Mouse (Mus musculus) limb, embryonic 10.5 days (tissue): ENCODE data around the gene Sgsm3. TPM values are rescaled to one million over a fixed set of nuclear protein-coding genes. Genes with fewer than 3 reads are reported as not detected.

ENCODE experiments used
- DNase-seq: peaks from one replicate; pipeline ENCODE4 v3.0.0-alpha.2; 2017; ENCODE audit warnings: low spot score
- H3K27ac ChIP-seq: fragments of 300-500 bp; sonication (generic); 2 replicates; pipeline ENCODE4 v1.5.1; 2016; ENCODE audit warnings: mild to moderate bottlenecking
- H3K27me3 ChIP-seq: fragments of 300-500 bp; sonication (generic); 2 replicates; pipeline ENCODE4 v1.6.1; 2016; ENCODE audit warnings: low read depth, mild to moderate bottlenecking; ENCODE audit not compliant: poor library complexity, severe bottlenecking
- H3K36me3 ChIP-seq: fragments of 300-500 bp; sonication (generic); 2 replicates; pipeline ENCODE4 v1.6.1; 2016; ENCODE audit warnings: mild to moderate bottlenecking, moderate library complexity
- H3K4me1 ChIP-seq: fragments of 300-500 bp; sonication (generic); 2 replicates; pipeline ENCODE4 v1.6.1; 2016
- H3K4me3 ChIP-seq: fragments of 300-500 bp; sonication (generic); 2 replicates; pipeline ENCODE4 v1.5.1; 2016; ENCODE audit warnings: mild to moderate bottlenecking, moderate library complexity
- H3K9me3 ChIP-seq: fragments of 300-500 bp; sonication (generic); replicated peaks from 2 replicates; pipeline ENCODE4 v1.6.1; 2016; ENCODE audit warnings: mild to moderate bottlenecking
- whole genome bisulfite sequencing: fragments of 180-500 bp; shearing (Covaris S2); methylation state at CpG from one replicate; pipeline ENCODE4 v1.1.7; 2016; 5-methylcytosine and 5-hydroxymethylcytosine counted together
- polyA plus RNA-seq: library from polyadenylated mRNA; unstranded; fragments of >200 nt; fragmentation: Nextera tagmentation; extraction: Ambion mirVana; gene quantifications from 2 replicates; pipeline ENCODE4 v1.2.1, GENCODE M21; 2016

Sgsm3 gene
- polyA plus RNA-seq, 1 experiment from 2014 or later, result 29.1 TPM

DNA sequence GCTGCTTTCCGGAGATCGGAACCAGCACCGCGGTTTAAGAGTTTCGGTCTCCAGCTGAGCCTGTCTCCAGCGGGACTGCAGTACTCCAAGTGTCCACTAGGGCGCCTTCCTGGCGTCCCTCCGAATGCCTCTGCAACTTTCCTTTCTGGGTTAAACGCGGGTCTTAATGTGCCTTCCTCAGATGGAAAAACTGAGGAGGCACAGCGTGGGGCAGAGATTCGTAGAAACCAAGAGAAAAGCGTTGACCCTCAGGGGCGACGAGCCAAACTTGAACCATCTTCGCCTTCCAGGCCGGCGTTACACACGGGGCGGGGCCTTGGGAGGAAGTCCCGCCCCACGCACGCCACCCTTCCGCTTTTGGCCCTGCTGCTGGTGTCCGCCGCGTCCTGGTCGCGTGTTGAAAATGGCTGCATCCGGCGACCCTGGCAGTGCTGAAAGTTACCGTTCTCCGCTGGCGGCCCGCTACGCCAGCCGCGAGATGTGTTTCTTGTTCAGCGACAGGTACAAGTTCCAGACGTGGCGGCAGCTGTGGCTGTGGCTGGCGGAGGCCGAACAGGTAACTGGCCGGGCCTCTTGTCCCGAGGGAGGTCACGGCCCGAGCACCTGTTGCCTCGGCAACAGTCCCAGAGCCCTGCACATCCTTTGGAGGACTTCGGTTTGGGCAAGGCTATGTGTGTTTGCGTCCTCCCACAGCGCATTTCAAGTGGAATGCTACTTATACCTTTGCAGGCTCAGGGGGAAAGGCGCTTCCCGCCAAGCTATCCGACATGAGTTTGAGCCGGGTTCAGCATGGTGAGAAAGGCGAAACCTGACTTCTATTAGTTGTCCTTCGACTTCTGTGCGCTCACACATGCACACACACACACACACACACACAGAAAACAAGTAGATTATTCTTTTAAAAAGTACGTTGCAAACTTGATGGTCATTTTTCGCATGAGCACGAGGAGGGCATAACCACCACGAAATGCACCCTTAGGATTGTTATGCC lies 29.1 kb upstream of the Sgsm3 start, which contains the start of gene Adsl:
Gene Adsl, plus strand, starts transcription at position 346 of the 991 bp plus-strand sequence.
- Histone ChIP-seq H3K4me3 (peak within 1 kb of the TSS; percentile 85), H3K36me3 (peaks cover 32% of the 10 kb centered on the region), H3K27ac (peak within 1 kb of the TSS; percentile 87), H3K9me3 (no peaks in the 10 kb centered on the region), H3K4me1 (peaks cover 14% of the 10 kb centered on the region), H3K27me3 (no peaks in the 10 kb centered on the region)
- under 1% methylated on average over 63 of the region's 63 CpGs for WGBS
- peak; percentile 94 for DNase-seq

DNA sequence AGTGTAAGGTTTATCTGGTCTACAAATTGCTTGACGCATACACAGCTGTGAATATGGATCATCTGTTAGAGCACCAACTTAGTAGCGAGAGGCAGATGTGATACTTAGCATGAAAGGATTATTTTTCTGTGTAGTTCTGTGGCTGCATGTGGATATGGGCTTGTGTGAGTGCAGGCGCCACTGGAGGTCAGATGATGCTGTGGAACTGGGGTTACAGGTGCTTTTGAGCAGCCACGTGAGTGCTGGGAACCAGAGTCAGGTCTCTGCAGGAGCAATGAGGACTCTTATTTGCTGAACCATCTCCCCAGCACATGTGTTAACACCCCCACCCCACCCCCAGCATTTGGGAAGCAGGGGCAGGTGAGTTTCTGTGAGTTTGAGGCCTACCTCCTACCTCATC lies 28.1 kb upstream of the Sgsm3 start:
- Histone ChIP-seq H3K27ac (peak overlapping the region; percentile 87), H3K9me3 (no peaks in the 10 kb centered on the region), H3K27me3 (no peaks in the 10 kb centered on the region), H3K4me1 (peaks cover 14% of the 10 kb centered on the region), H3K36me3 (peaks cover 42% of the 10 kb centered on the region), H3K4me3 (peak overlapping the region; percentile 85)
- 66% methylated on average over 4 of the region's 4 CpGs for WGBS
- no peak for DNase-seq

DNA sequence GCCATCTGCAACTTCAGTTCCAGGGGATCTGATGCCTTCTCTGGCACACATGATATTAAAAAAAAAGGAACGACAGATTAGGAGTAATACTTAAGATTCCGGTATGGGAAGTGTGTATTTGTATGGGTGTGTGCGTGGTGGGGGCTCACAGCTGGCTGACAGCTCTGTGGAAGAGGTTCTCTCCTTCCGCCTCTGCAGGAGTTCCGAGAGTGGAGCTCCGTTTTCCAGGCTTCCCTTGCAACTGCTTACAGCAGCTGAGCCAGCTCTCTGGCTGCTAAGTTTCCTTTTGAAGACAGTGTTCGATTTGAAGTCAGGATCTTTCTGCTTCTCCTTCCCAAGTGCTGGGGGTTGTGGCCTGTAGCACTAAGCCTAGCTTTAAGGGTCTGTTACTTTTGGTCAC lies 27.5 kb upstream of the Sgsm3 start:
- H3K27me3 ChIP-seq, result no peaks in the 10 kb centered on the region
- DNase-seq, result no peak
- no peak overlapping the region for H3K27ac ChIP-seq
- H3K36me3 ChIP-seq, result peaks cover 48% of the 10 kb centered on the region
- H3K4me3 ChIP-seq, result 0 out of 2 replicates have a peak overlapping the region, but pooled peaks have one; percentile 85
- H3K9me3 ChIP-seq, result no peaks in the 10 kb centered on the region
- H3K4me1 ChIP-seq, result peaks cover 13% of the 10 kb centered on the region
- WGBS, result 93% methylated on average over 7 of the region's 7 CpGs

DNA sequence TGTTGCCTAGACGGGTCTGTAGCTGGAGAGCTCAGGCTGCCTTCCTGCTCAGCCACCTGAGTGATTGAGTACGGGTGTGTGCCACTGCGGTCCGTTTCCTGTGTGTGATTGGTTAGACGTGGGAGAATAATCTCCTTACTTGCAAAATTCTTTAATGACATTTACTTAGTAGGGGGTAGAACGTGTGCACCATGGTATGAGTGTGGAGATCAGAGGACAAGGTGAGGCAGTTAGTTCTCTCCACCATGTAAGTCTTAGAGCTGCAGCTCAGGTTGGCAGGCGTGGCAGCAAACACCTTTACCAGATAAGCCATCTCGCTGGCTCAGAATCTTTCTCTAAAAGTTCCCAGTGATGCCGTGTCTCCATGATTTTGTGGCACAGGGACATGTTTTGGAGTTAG lies 23.6 kb upstream of the Sgsm3 start:
- 93% methylated on average over 9 of the region's 9 CpGs for WGBS
- H3K27ac ChIP-seq, result no peak overlapping the region
- peaks cover 12% of the 10 kb centered on the region for H3K4me1 ChIP-seq
- no peaks in the 10 kb centered on the region for H3K9me3 ChIP-seq
- H3K4me3 ChIP-seq, result no peak overlapping the region
- no peaks in the 10 kb centered on the region for H3K27me3 ChIP-seq
- no peak for DNase-seq
- peaks cover 86% of the 10 kb centered on the region for H3K36me3 ChIP-seq

DNA sequence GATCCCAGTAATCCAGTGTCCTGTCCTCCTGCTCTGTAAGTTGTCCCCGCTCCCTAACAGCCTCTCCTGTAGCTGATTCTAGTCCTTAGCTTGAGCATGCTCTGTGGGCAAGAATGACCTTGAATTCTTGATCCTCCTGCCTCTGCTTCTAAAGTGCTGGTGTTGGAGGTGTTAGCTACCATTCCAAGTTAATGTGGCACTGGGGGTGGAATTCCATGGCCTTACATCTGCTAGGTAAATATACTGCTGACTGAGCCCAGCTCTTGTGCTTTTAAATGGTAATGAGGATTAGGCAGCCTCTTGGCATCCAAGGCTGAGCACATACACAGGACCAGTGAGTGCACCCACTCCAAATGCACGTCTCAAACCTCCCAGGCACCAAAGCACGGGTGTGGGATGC lies 22.7 kb upstream of the Sgsm3 start:
- 90% methylated on average over 3 of the region's 3 CpGs for WGBS
- peaks cover 93% of the 10 kb centered on the region for H3K36me3 ChIP-seq
- H3K9me3 ChIP-seq, result no peaks in the 10 kb centered on the region
- no peak overlapping the region for H3K4me3 ChIP-seq
- peaks cover 3% of the 10 kb centered on the region for H3K4me1 ChIP-seq
- no peak overlapping the region for H3K27ac ChIP-seq
- H3K27me3 ChIP-seq, result no peaks in the 10 kb centered on the region
- DNase-seq, result no peak

DNA sequence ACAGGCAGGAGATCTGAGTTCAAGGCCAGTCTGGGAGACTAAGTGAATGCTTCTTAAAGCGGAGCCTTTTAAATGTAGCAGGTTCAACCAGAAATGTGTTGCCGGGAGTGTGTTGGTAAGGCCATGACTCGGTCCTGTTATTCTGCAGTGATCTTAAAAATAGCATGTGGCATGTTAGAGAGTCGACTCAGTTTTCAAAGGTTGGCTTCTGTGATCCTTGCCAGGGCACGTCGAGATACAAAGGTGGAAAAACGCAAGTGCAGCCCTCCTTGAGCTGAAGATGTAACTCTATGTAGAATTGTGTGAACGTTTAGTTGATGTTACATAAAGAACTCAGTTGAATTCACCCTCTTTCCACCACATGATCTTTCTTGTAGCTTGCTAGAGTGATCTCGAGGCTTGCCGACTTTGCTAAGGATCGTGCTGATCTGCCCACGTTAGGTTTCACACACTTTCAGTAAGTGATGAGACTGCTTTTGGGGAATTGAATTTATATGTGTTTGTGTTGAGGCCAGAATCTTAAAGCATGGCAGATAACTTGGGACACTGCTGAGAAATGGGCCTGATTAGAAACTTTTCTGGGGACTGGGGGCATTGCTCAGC lies 21.6 kb upstream of the Sgsm3 start:
- no peak overlapping the region for H3K4me3 ChIP-seq
- DNase-seq, result no peak
- H3K4me1 ChIP-seq, result no peaks in the 10 kb centered on the region
- H3K36me3 ChIP-seq, result peaks cover 93% of the 10 kb centered on the region
- H3K27me3 ChIP-seq, result no peaks in the 10 kb centered on the region
- 94% methylated on average over 12 of the region's 12 CpGs for WGBS
- H3K27ac ChIP-seq, result no peak overlapping the region
- no peaks in the 10 kb centered on the region for H3K9me3 ChIP-seq

DNA sequence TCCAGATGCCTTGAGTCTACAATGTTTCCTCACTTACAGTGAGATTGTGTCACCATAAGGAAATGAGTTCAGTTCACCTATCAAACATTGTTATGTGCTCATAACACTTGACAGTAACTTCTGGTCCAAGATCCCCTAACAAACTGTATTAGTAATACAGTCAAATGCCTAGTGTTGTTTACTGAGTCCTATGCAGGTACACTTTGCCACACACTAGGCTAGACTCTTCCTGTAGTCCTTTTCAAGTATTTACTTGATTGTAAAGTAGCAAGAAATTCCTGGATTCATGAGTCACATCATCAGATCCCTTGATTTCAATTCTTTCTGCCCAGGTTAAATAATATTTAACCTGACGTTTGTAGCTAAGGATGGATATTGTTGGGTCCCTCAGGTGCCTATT lies 8.2 kb upstream of the Sgsm3 start:
- Histone ChIP-seq H3K36me3 (peaks cover 59% of the 10 kb centered on the region), H3K4me1 (no peaks in the 10 kb centered on the region), H3K9me3 (no peaks in the 10 kb centered on the region), H3K27ac (no peak overlapping the region), H3K27me3 (no peaks in the 10 kb centered on the region), H3K4me3 (no peak overlapping the region)
- no peak for DNase-seq
- 100% methylated on average over 1 of the region's 1 CpGs for WGBS

DNA sequence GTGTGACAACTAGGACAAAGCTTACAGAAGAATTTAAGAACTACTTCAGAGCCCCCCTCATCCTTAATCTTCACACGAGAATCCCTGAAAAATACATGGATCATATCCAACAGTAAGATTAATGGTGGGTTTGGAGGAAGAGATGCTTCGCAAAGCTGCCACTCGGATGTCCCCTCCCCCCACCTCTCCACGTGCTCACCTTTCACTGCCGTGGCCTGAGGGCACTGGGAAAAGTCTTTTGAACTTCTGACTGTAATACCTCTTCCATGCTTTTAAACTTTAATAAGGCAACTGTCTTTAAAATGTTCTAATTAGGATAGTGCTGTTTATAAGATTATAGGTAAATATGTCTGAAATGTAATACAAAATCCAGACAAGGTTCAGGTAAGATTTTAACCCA lies 3.3 kb upstream of the Sgsm3 start:
- no peak for DNase-seq
- Histone ChIP-seq H3K36me3 (peaks cover 15% of the 10 kb centered on the region), H3K27me3 (0 out of 2 replicates have a peak, but pooled peaks cover 4% of the 10 kb centered on the region), H3K4me1 (peaks cover 6% of the 10 kb centered on the region), H3K27ac (no peak overlapping the region), H3K9me3 (no peaks in the 10 kb centered on the region), H3K4me3 (no peak overlapping the region)
- WGBS, result 43% methylated on average over 5 of the region's 5 CpGs

DNA sequence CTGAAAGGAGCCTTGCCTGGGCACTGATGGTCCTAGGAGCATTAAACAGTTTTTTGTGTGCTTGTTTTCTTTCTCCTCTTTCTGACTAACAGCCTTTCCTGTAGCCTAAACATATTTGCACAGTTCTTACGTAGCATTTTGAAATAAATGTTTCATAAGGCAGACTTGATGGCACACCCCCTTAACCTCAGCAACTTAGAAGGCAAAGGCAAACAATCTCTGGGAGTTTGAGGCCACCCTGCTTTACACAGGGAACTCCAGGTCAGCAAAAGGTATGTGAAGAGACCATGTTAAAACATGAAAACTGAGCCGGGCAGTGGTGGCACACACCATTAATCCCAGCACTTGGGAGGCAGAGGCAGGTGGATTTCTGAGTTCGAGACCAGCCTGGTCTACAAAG lies 1.9 kb upstream of the Sgsm3 start:
- H3K36me3 ChIP-seq, result peaks cover 1% of the 10 kb centered on the region; the same call in 1 of the 2 replicates
- no peaks in the 10 kb centered on the region for H3K9me3 ChIP-seq
- DNase-seq, result no peak
- 94% methylated on average over 3 of the region's 3 CpGs for WGBS
- H3K4me3 ChIP-seq, result no peak overlapping the region
- H3K27me3 ChIP-seq, result 0 out of 2 replicates have a peak, but pooled peaks cover 4% of the 10 kb centered on the region
- H3K4me1 ChIP-seq, result peaks cover 6% of the 10 kb centered on the region
- no peak overlapping the region for H3K27ac ChIP-seq

DNA sequence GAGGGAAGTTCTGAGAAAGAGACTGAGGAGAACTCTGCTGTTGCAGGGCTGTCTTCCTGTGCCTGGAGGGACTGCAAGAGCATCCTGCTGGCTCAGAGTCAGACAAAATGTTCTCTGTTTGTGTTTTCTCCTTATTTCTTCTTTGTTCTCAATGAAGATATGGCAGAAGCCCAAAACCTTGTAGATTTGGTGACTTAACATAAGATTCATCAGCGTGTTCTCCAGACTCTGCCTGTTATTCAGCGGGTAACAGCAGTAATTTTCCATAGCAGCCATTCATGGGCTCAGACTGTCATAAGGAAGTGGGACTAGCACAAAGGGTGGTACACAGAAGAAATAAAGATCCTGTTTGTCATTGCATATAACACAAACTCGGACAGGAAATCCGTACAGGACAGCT lies 2.0 kb downstream of the Sgsm3 start:
- 0 out of 2 replicates have a peak, but pooled peaks cover 4% of the 10 kb centered on the region for H3K27me3 ChIP-seq
- H3K4me1 ChIP-seq, result peaks cover 6% of the 10 kb centered on the region
- H3K27ac ChIP-seq, result no peak overlapping the region
- H3K36me3 ChIP-seq, result no peaks in the 10 kb centered on the region
- DNase-seq, result no peak
- H3K4me3 ChIP-seq, result no peak overlapping the region
- 87% methylated on average over 4 of the region's 4 CpGs for WGBS
- H3K9me3 ChIP-seq, result no peaks in the 10 kb centered on the region

DNA sequence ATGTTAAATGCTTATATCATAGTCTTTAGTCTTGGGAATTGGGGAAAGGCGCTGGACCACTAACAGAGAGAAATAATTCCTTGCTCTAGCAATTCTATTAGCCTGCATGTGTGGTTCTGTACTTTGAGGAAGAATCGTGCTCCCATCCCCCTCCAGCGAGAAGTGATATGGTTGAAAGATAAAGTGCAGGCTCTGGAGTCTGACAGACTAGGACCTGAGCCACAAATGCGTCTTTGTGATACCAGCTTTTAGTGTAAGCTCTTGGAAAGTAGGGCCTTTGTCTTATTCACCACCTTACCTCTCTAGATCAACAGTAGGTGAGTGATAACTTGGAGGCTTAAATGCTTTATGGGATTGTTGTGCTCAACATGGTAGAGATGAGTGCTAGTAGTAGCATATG lies 3.6 kb downstream of the Sgsm3 start:
- Histone ChIP-seq H3K27me3 (0 out of 2 replicates have a peak, but pooled peaks cover 4% of the 10 kb centered on the region), H3K4me3 (no peak overlapping the region), H3K9me3 (no peaks in the 10 kb centered on the region), H3K27ac (no peak overlapping the region), H3K36me3 (no peaks in the 10 kb centered on the region), H3K4me1 (peaks cover 6% of the 10 kb centered on the region)
- 89% methylated on average over 4 of the region's 4 CpGs for WGBS
- DNase-seq, result no peak

DNA sequence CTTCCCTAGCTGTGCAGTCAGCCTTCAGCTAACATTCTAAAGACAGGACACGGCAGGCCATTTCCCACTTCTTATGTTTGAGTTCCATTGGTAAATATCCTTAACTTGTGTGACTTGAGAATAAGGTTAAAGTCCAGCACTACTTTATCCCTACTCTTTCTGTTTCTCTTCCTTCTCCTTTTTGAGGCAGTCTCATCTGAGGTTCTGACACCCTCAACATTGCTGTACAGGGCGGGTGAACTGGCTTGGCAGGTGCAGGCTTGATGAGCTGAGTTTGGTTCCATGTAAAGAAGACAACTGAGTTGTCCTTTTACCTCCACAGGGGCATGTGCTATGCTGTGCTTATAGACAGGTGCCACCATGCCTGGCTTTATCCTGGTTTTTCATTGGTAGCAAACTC lies 5.7 kb downstream of the Sgsm3 start:
- no peak for DNase-seq
- H3K27me3 ChIP-seq, result 0 out of 2 replicates have a peak, but pooled peaks cover 4% of the 10 kb centered on the region
- H3K36me3 ChIP-seq, result no peaks in the 10 kb centered on the region
- no peak overlapping the region for H3K27ac ChIP-seq
- H3K4me1 ChIP-seq, result peaks cover 4% of the 10 kb centered on the region
- no peaks in the 10 kb centered on the region for H3K9me3 ChIP-seq
- 88% methylated on average over 2 of the region's 2 CpGs for WGBS
- H3K4me3 ChIP-seq, result no peak overlapping the region

DNA sequence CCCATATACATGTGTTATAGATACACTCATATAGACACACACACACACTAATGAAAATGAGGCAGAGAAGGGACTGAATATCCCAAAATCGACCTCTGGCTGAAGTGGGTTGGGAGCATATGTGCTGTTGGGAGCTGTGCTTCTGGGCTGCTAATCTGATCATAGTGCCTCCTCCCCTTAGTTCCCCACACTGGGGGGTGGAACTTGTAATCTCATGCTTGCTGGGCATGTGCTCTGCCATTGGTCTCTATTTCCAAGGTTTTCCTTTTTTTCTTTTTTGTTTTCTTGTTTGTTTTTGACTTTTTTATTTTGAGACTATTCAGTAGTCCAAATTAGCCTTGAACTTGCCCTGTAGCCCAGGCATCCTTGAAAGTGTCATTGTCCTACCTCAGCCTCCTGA lies 10.8 kb downstream of the Sgsm3 start:
- H3K27ac ChIP-seq, result no peak overlapping the region
- no peak for DNase-seq
- H3K4me1 ChIP-seq, result peaks cover 1% of the 10 kb centered on the region; the same call in 1 of the 2 replicates
- no peaks in the 10 kb centered on the region for H3K9me3 ChIP-seq
- no peaks in the 10 kb centered on the region for H3K27me3 ChIP-seq
- H3K4me3 ChIP-seq, result no peak overlapping the region
- H3K36me3 ChIP-seq, result no peaks in the 10 kb centered on the region
- WGBS, result 52% methylated on average over 1 of the region's 1 CpGs
